Mouse (Mus musculus) kidney, postnatal 14 days (tissue): ENCODE measurements at regions not wholly inside any gene's neighbourhood (a gene's known extent, or its start where the extent isn't known, plus 50 kb on each side); places are given as distances from the start of the nearest gene placed in this dataset.

ENCODE experiments used
- DNase-seq: peaks from one replicate; pipeline ENCODE4 v3.0.0; 2022; ENCODE audit warnings: mixed read lengths

DNA sequence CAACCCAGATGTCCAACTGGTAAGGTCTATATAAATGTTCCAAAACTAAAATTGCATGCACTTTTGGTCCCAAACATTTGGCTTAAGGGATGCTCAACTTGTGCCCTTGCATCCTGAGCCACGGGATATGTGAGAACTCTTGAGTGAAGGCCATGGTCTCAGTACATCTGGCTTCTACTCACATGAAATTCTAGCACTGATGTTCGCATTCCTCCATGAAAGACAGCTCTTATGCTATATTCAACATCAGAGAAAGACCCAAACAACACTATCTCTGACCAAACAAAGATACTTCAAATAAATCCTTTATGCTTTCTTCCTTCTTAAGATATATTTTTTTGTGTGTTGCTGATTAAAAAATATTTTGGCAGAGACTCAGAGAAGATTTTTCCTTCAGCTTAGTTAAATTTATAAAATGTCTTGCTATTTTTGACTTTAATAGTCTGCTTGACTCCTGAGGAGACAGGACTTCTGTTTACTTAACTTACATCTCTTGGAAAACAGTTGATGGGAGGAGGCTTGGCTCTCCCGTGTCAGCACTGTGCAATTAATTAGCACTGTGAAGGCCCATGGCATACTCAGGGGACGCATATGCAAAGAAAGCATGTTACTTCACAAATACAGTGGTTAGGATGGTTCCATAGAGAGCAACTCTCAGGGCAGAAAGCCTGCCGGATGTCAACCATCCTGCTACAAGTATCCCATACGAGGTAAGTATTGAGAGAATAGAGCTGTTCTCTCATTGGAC, 230.9 kb downstream of the Gm19410 start:
- no peak for DNase-seq

DNA sequence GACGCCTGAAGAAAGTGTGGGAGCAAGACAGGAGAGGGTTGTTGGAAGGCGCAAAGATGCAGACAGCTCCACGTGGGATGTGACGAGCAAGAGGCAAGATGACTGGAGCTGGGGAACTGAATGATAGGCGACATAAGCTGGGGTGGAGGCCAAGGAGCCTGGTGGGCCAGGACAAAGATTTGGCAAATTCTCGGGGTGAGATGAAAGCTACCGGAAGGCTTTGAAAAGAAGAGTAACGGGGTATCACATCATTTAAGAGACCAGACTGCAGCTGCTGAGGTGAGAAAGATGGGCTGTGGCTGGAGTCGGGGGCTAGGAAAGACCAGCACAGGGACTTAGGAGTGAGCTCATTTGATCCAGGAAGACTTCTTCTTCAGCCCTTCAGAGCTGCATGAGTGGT, 234.0 kb downstream of the Gm19410 start:
- DNase-seq = no peak

DNA sequence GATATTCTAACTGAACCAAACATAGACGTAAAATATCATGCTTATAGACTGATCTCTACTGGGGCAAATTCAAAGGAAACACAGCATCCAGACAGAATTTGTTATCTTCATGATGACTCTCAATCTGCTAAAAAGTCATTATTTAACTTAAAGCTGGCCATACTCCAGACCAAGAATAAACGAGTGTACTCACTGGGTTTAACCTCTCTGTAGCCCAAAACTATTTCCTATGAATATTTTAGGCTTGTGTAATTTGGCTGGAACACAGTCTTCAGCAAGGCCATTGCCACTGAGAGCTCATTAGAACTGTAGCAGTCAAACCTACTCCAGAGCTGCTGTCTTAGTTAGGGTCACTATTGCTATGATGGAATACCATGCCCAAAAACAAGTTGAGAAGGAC, 238.8 kb downstream of the Gm19410 start:
- no peak for DNase-seq

- DNase-seq = no peak
These were observed 239.9 kb downstream of the Gm19410 start for GRCm38 (mm10) chr8:36005536-36005935.

GRCm38 (mm10) chr8:36007724-36008123, 242.1 kb downstream of the Gm19410 start:
- DNase-seq = no peak

- no peak for DNase-seq
These were observed 244.0 kb downstream of the Gm19410 start for GRCm38 (mm10) chr8:36009565-36009964.

GRCm38 (mm10) chr8:36010446-36011217, 245.0 kb downstream of the Gm19410 start:
- DNase-seq = no peak

GRCm38 (mm10) chr8:36014862-36015261, 249.3 kb downstream of the Gm19410 start:
- peak; percentile 44 for DNase-seq

DNA sequence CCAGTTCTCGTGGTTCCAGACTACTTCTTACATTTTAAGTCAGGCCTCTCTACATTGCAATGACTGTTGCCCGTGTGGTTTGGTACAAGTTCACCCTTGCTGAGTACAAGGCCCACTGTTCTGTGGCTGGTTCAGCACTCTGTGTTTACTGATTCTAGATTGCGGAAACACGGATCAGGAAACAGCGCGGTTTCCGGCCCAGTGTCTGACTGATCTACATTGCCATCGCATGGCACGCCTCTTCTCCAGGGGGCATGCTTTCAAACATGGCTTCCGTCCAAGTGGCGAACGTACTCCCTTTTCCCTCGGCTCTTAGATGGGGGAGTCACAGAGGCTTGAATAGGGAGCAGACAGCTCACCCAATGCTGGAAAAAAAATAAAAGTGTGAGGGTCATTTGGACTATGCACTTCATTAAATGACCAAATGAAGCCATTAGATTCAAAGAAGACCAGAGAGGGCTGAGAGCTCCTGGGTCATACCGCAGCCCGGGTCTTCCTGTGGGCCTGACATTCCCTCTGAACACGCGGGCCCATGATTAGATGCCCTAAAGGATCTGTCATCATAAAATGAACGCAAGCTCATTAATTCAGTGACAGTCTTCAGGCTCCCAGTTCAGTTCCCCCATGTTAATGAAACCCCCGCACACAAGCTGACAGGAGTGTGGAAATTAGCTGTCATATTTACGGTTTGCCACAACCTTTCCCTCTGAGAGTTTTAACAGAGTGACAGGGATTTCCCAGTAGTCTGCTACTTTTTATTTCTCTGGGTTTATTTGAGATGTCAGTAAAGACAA, 250.9 kb downstream of the Gm19410 start:
- DNase-seq = peak; percentile 65

- no peak for DNase-seq
These were observed 253.6 kb downstream of the Gm19410 start for GRCm38 (mm10) chr8:36018993-36019753.

GRCm38 (mm10) chr8:36019895-36020294, 254.3 kb downstream of the Gm19410 start:
- DNase-seq = no peak

- DNase-seq = no peak
These were observed 262.0 kb downstream of the Gm19410 start for GRCm38 (mm10) chr8:36027586-36027985.

DNA sequence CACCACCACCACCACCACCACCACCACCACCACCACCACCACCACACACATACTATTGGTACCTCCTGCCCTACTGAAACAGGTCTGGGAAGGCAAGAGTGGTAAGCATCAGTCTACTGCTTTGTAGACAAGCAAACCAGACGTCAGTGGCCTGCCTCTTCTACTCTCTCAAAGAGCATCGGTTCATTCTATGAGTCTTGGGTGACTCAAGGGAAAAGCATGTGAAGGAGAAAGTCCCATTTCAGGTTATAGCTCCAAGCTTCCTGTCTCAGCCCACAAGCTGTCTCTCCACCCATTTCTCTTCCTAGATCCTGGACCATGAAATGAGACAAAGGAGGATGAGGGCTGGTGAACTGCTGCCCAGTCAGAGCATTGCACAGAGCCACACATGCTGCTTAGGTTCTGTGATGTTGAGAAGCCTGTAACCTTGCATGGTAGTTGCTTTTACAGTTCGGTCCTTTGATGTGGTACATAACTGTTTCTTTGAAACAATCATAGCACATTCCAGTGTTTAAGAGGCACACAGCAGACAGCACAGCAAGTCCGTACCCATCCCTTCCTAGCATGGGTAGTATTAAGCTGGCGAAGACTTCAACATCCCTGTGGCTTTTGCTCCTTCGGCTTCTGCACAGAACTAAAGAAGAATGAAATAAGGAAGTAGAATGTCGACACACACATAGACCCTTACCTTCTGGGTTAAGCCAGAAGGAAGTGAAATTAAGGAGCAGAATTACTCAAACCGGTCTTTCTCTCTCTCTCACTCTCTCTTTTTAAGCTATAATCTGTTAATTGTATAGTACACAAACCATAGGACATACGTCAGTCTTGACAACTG, 262.7 kb downstream of the Gm19410 start:
- no peak for DNase-seq

- no peak for DNase-seq
These were observed 263.9 kb downstream of the Gm19410 start for GRCm38 (mm10) chr8:36029445-36029844.

DNA sequence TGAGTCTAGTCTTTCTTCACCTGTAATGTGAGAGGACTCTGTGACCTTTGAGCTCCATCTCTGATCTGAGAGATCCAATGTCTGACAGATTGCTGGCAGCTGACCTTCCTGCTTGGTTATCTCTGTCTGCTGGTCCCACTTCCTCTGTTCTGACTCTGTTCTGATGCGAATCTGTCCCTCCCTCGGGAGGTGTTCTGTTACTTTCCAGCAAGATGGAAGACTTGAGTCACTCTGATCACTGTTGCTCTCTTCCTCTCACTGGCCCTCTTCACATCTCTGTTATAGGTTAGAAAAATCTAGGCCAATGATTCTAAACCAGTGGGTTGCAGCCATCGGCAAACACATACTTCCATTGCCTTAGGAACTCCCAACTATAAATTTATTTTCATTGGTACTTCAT, 264.6 kb downstream of the Gm19410 start:
- no peak for DNase-seq

DNA sequence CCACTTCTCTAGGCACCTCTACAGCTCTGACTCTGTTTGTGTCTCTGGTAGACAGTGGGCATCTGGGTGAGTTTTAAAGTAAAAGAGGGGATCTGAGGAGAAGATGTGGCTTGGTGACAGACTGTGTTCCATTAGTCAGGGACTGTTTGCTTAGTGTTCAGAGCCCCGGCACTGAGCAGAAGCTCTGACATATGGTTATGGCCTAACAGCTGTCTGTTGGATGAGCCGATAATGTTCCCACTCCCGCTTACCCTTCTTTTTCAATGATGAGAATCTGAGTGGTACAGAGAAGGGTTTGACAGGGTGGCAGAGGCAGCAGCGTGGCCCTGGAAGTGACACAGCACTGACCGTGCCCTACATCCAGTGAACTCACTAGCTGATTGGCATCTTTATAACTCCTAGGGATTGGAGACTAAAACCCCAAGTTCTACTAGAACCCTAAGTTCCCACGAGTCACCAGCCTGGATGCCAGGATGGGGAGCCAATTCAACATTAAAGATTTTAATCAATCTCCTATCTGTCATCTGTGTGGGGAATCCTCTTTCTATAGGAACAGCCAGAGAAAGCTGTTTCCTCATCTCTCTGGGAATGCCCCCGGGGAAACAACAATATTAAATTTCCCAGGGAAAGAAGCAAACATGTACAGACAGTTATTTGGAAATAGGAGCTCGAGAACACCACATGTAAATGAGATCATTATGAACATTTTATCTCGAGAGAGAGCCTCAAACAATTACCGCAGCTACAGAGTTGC, 266.6 kb downstream of the Gm19410 start:
- no peak for DNase-seq

- no peak for DNase-seq
These were observed 269.7 kb downstream of the Gm19410 start for GRCm38 (mm10) chr8:36035339-36035738.

DNA sequence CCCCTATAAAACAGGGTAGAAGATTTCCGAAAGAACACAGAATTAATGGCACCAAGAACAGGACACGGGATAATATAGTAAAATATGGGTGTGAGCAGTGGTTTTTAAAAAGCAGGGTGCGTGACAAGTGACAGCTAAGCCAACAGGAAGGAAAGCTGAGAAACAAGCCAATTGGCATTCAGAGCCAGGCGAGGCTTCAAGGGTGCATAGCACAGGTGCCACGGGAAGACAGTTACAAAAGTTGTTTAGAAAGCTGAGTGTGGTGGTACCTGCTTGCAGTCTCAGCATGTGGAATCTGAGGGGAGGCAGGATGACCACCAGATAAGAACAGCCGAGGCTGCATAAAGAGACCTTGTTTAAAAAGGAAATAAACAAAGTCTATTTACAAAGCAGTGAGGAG, 270.7 kb downstream of the Gm19410 start:
- no peak for DNase-seq

GRCm38 (mm10) chr8:36041222-36041864, 275.8 kb downstream of the Gm19410 start:
- DNase-seq = no peak

GRCm38 (mm10) chr8:36042594-36042993, 277.0 kb downstream of the Gm19410 start:
- no peak for DNase-seq
